Mouse (Mus musculus) midbrain, embryonic 12.5 days (tissue): ENCODE results near the gene Rbm47. TPM values are rescaled to one million over a fixed set of nuclear protein-coding genes. Genes with fewer than 3 reads are reported as not detected.

Experiments
- ATAC-seq: fragments of 200-750 bp; cut with Nextera tagmentation; 2 replicates; pipeline ENCODE4 v1.8.0; 2017; ENCODE audit warnings: low read depth, moderate TSS enrichment, moderate library complexity; ENCODE audit not compliant: low FRiP score
- H3K27ac ChIP-seq: fragments of 300-500 bp; sonication (generic); replicated peaks from 2 replicates; pipeline ENCODE4 v1.5.1; 2016; ENCODE audit warnings: mild to moderate bottlenecking
- H3K27me3 ChIP-seq: fragments of 300-500 bp; sonication (generic); 2 replicates; pipeline ENCODE4 v1.6.1; 2016; ENCODE audit warnings: mild to moderate bottlenecking
- H3K36me3 ChIP-seq: fragments of 300-500 bp; sonication (generic); 2 replicates; pipeline ENCODE4 v1.6.1; 2016
- H3K4me1 ChIP-seq: fragments of 300-500 bp; sonication (generic); 2 replicates; pipeline ENCODE4 v1.6.1; 2016
- H3K4me2 ChIP-seq: fragments of 300-500 bp; sonication (generic); replicated peaks from 2 replicates; pipeline ENCODE4 v1.6.1; 2016; ENCODE audit warnings: mild to moderate bottlenecking, moderate library complexity
- H3K4me3 ChIP-seq: fragments of 300-500 bp; sonication (generic); 2 replicates; pipeline ENCODE4 v1.5.1; 2016; ENCODE audit warnings: mild to moderate bottlenecking
- H3K9ac ChIP-seq: fragments of 300-500 bp; sonication (generic); replicated peaks from 2 replicates; pipeline ENCODE4 v1.6.1; 2016; ENCODE audit warnings: mild to moderate bottlenecking, moderate library complexity
- H3K9me3 ChIP-seq: fragments of 300-500 bp; sonication (generic); 2 replicates; pipeline ENCODE4 v1.6.1; 2016; ENCODE audit warnings: mild to moderate bottlenecking
- WGBS: fragments of 180-500 bp; shearing (Covaris S2); methylation state at CpG from one replicate; pipeline ENCODE4 v1.1.7; 2016; 5-methylcytosine and 5-hydroxymethylcytosine counted together
- polyA plus RNA-seq: library from polyadenylated mRNA; unstranded; fragments of >200 nt; fragmentation: Nextera tagmentation; extraction: Ambion mirVana; gene quantifications from 2 replicates; pipeline ENCODE4 v1.2.1, GENCODE M21; 2016

Rbm47 gene
- polyA plus RNA-seq, 1 experiment from 2014 or later, result 2.6 TPM

GRCm38 (mm10) chr5:66042651-66043340 is 130.1 kb downstream of the Rbm47 start:
- 53% methylated on average over 10 of the region's 10 CpGs for WGBS
- Histone ChIP-seq H3K27me3 (no peaks in the 10 kb centered on the region), H3K27ac (no peak overlapping the region), H3K9me3 (no peaks in the 10 kb centered on the region), H3K4me3 (no peak overlapping the region), H3K4me1 (no peaks in the 10 kb centered on the region), H3K36me3 (no peaks in the 10 kb centered on the region), H3K4me2 (no peak overlapping the region), H3K9ac (no peak overlapping the region)
- ATAC-seq, result no peak

- Histone ChIP-seq H3K36me3 (no peaks in the 10 kb centered on the region), H3K9me3 (no peaks in the 10 kb centered on the region), H3K27ac (no peak overlapping the region), H3K9ac (no peak overlapping the region), H3K4me2 (no peak overlapping the region), H3K4me1 (no peaks in the 10 kb centered on the region; the same call in 1 of the 2 replicates), H3K4me3 (no peak overlapping the region), H3K27me3 (no peaks in the 10 kb centered on the region)
- 92% methylated on average over 7 of the region's 7 CpGs for WGBS
- ATAC-seq, result no peak
Observed at GRCm38 (mm10) chr5:66040744-66041279, 132.1 kb downstream of the Rbm47 start.

- Histone ChIP-seq H3K27ac (no peak overlapping the region), H3K4me3 (no peak overlapping the region), H3K4me2 (no peak overlapping the region), H3K9ac (no peak overlapping the region), H3K36me3 (no peaks in the 10 kb centered on the region), H3K27me3 (no peaks in the 10 kb centered on the region), H3K9me3 (no peaks in the 10 kb centered on the region), H3K4me1 (no peaks in the 10 kb centered on the region; the same call in 1 of the 2 replicates)
- WGBS, result 89% methylated on average over 2 of the region's 2 CpGs
- ATAC-seq, result no peak
Observed at GRCm38 (mm10) chr5:66039813-66040212, 133.1 kb downstream of the Rbm47 start.

GRCm38 (mm10) chr5:66037066-66037465 is 135.9 kb downstream of the Rbm47 start:
- Histone ChIP-seq H3K4me2 (no peak overlapping the region), H3K27me3 (no peaks in the 10 kb centered on the region), H3K4me1 (no peaks in the 10 kb centered on the region; the same call in 1 of the 2 replicates), H3K27ac (no peak overlapping the region), H3K9ac (no peak overlapping the region), H3K9me3 (no peaks in the 10 kb centered on the region), H3K36me3 (no peaks in the 10 kb centered on the region), H3K4me3 (no peak overlapping the region)
- no peak for ATAC-seq
- 78% methylated on average over 6 of the region's 6 CpGs for WGBS

GRCm38 (mm10) chr5:66036440-66037054 is 136.4 kb downstream of the Rbm47 start:
- Histone ChIP-seq H3K9me3 (no peaks in the 10 kb centered on the region), H3K27ac (no peak overlapping the region), H3K4me1 (no peaks in the 10 kb centered on the region; the same call in 1 of the 2 replicates), H3K4me3 (no peak overlapping the region), H3K9ac (no peak overlapping the region), H3K27me3 (no peaks in the 10 kb centered on the region), H3K36me3 (no peaks in the 10 kb centered on the region), H3K4me2 (no peak overlapping the region)
- ATAC-seq, result no peak
- 45% methylated on average over 7 of the region's 7 CpGs for WGBS

GRCm38 (mm10) chr5:66034375-66035195 is 138.3 kb downstream of the Rbm47 start:
- 58% methylated on average over 14 of the region's 14 CpGs for WGBS
- Histone ChIP-seq H3K4me3 (no peak overlapping the region), H3K4me1 (no peaks in the 10 kb centered on the region; the same call in 1 of the 2 replicates), H3K27me3 (no peaks in the 10 kb centered on the region), H3K4me2 (no peak overlapping the region), H3K27ac (no peak overlapping the region), H3K9ac (no peak overlapping the region), H3K36me3 (no peaks in the 10 kb centered on the region), H3K9me3 (no peaks in the 10 kb centered on the region)
- ATAC-seq, result no peak

GRCm38 (mm10) chr5:66032826-66033225 is 140.1 kb downstream of the Rbm47 start:
- Histone ChIP-seq H3K9me3 (no peaks in the 10 kb centered on the region), H3K9ac (no peak overlapping the region), H3K4me3 (no peak overlapping the region), H3K4me2 (no peak overlapping the region), H3K4me1 (no peaks in the 10 kb centered on the region; the same call in 1 of the 2 replicates), H3K27ac (no peak overlapping the region), H3K27me3 (no peaks in the 10 kb centered on the region), H3K36me3 (no peaks in the 10 kb centered on the region)
- no peak for ATAC-seq
- 92% methylated on average over 1 of the region's 1 CpGs for WGBS

GRCm38 (mm10) chr5:66031699-66032098 is 141.2 kb downstream of the Rbm47 start:
- 92% methylated on average over 5 of the region's 5 CpGs for WGBS
- Histone ChIP-seq H3K9ac (no peak overlapping the region), H3K4me2 (no peak overlapping the region)

GRCm38 (mm10) chr5:66028232-66028631 is 144.7 kb downstream of the Rbm47 start:
- no peak for ATAC-seq
- WGBS, result 91% methylated on average over 5 of the region's 5 CpGs
- Histone ChIP-seq H3K9ac (no peak overlapping the region), H3K4me1 (no peaks in the 10 kb centered on the region), H3K27me3 (no peaks in the 10 kb centered on the region), H3K27ac (no peak overlapping the region), H3K4me3 (no peak overlapping the region), H3K9me3 (peaks cover 9% of the 10 kb centered on the region; the same call in 1 of the 2 replicates), H3K36me3 (no peaks in the 10 kb centered on the region), H3K4me2 (no peak overlapping the region)

More at GRCm38 (mm10) chr5:66031699-66032098, 141.2 kb downstream of the Rbm47 start:
- H3K27ac ChIP-seq, result no peak overlapping the region
- no peak for ATAC-seq
- H3K4me1 ChIP-seq, result no peaks in the 10 kb centered on the region; the same call in 1 of the 2 replicates
- no peaks in the 10 kb centered on the region for H3K27me3 ChIP-seq
- no peak overlapping the region for H3K4me3 ChIP-seq
- peaks cover 3% of the 10 kb centered on the region; the same call in 1 of the 2 replicates for H3K9me3 ChIP-seq
- no peaks in the 10 kb centered on the region for H3K36me3 ChIP-seq

- 94% methylated on average over 8 of the region's 8 CpGs for WGBS
- Histone ChIP-seq H3K4me3 (no peak overlapping the region), H3K27me3 (no peaks in the 10 kb centered on the region), H3K9me3 (peaks cover 9% of the 10 kb centered on the region; the same call in 1 of the 2 replicates), H3K9ac (no peak overlapping the region), H3K4me1 (no peaks in the 10 kb centered on the region), H3K4me2 (no peak overlapping the region), H3K27ac (no peak overlapping the region), H3K36me3 (no peaks in the 10 kb centered on the region)
- no peak for ATAC-seq
Observed at GRCm38 (mm10) chr5:66027206-66027605, 145.7 kb downstream of the Rbm47 start.

- WGBS, result 98% methylated on average over 31 of the region's 31 CpGs
- Histone ChIP-seq H3K36me3 (no peaks in the 10 kb centered on the region), H3K9ac (no peak overlapping the region), H3K9me3 (peaks cover 9% of the 10 kb centered on the region; the same call in 1 of the 2 replicates), H3K27ac (no peak overlapping the region), H3K4me2 (no peak overlapping the region), H3K27me3 (no peaks in the 10 kb centered on the region), H3K4me1 (no peaks in the 10 kb centered on the region), H3K4me3 (no peak overlapping the region)
- no peak for ATAC-seq
Observed at GRCm38 (mm10) chr5:66026796-66027195, 146.1 kb downstream of the Rbm47 start.
